Mouse (Mus musculus): ENCODE measurements around the gene Kcng1. TPM values are rescaled to one million over a fixed set of nuclear protein-coding genes. Genes with fewer than 3 reads are reported as not detected.
A peak's percentile ranks its signal among the peaks of the same experiment; 100 is the strongest.

The Kcng1 gene
- polyA plus RNA-seq, 2 experiments = 0.02 to 0.09 TPM

DNA sequence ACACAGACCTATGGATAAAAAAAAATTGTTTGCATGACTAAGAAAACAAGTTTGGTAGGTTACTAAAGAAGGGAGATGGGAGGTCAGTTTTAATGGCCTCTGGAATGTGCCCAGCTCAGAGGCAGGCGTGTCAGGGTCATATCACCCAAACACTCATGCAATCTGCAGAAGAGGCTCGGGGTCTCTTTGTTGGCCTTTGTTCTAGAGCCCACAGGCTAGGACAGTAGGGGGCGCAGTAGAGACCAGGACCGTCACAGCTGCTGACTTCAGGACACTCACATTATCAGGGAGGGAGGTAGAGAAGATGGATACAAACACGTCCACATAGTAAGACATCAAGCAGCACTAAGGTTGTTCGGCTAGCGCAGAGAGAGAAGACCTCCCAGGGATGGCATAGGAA lies 13.5 kb downstream of the Kcng1 start:
- no peaks in the 10 kb centered on the region for H3K36me3 ChIP-seq (replicated peaks; ENCODE audit: control insufficient read depth, insufficient read depth, low read depth)
- H3K4me2 ChIP-seq (ENCODE audit: low read depth) = no peak overlapping the region
- no peaks in the 10 kb centered on the region for H3K4me1 ChIP-seq (replicated peaks; ENCODE audit: control insufficient read depth in 2 of 2, insufficient read depth in 2 of 2, low read length in 1 of 2)
- no peak for DNase-seq (ENCODE audit: low read depth in 3 of 3, low spot score in 3 of 3)
- H3K4me3 ChIP-seq (ENCODE audit: insufficient read depth in 1 of 2, low read depth in 2 of 2, low read length in 2 of 2) = no peak overlapping the region
- peak; percentile 60 for TF ChIP-seq CTCF (IDR thresholded peaks at IDR 0.05; ENCODE audit: low read depth)
- TF ChIP-seq EP300 (IDR thresholded peaks at IDR 0.05; ENCODE audit: low read depth) = no peak
- no peak overlapping the region for H3K9ac ChIP-seq (replicated peaks)
- whole genome bisulfite sequencing (ENCODE audit: insufficient replicate concordance) = 18% methylated on average over 7 of the region's 7 CpGs
- no peak for ATAC-seq (ENCODE audit: insufficient read depth)
- H3K27ac ChIP-seq = no peak overlapping the region
- no peaks in the 10 kb centered on the region for H3K9me3 ChIP-seq (ENCODE audit: control insufficient read depth, low read length)
- H3K27me3 ChIP-seq (ENCODE audit: control insufficient read depth, insufficient read depth, low read length) = no peaks in the 10 kb centered on the region; the same call in 1 of the 2 replicates

DNA sequence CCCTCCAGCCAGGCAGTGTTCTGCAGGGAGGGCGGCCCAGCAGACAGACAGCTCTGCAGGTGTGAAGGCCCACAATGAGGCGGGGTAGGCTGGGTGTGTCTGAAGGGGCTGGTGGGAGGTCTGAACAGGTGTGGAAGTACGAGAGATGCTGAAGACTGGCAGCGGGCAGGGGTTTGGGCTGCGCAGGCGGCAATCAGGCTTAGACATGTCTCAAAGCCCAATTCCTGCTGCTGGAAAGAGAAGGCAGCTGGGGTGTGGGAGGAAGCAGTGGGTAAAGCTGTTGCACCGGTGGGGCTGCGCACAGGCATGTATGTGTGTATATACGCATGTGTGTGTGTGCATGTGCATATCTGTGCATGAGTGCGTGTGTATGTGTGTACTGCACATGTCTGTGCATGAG lies 20.6 kb downstream of the Kcng1 start:
- ATAC-seq (ENCODE audit: insufficient read depth) = no peak
- Histone ChIP-seq H3K4me3 (ENCODE audit: insufficient read depth in 1 of 2, low read depth in 2 of 2, low read length in 2 of 2) (no peak overlapping the region), H3K9ac (replicated peaks) (no peak overlapping the region), H3K4me1 (replicated peaks; ENCODE audit: control insufficient read depth in 2 of 2, insufficient read depth in 2 of 2, low read length in 1 of 2) (no peaks in the 10 kb centered on the region), H3K36me3 (replicated peaks; ENCODE audit: control insufficient read depth, insufficient read depth, low read depth) (no peaks in the 10 kb centered on the region), H3K27me3 (ENCODE audit: control insufficient read depth, insufficient read depth, low read length) (no peaks in the 10 kb centered on the region; the same call in 1 of the 2 replicates), H3K9me3 (ENCODE audit: control insufficient read depth, low read length) (no peaks in the 10 kb centered on the region), H3K27ac (no peak overlapping the region), H3K4me2 (ENCODE audit: low read depth) (no peak overlapping the region)
- TF ChIP-seq CTCF (IDR thresholded peaks at IDR 0.05; ENCODE audit: low read depth) (no peak), EP300 (IDR thresholded peaks at IDR 0.05; ENCODE audit: low read depth) (no peak)
- 72% methylated on average over 10 of the region's 10 CpGs for WGBS (ENCODE audit: insufficient replicate concordance)
- no peak for DNase-seq (ENCODE audit: low read depth in 3 of 3, low spot score in 3 of 3)

DNA sequence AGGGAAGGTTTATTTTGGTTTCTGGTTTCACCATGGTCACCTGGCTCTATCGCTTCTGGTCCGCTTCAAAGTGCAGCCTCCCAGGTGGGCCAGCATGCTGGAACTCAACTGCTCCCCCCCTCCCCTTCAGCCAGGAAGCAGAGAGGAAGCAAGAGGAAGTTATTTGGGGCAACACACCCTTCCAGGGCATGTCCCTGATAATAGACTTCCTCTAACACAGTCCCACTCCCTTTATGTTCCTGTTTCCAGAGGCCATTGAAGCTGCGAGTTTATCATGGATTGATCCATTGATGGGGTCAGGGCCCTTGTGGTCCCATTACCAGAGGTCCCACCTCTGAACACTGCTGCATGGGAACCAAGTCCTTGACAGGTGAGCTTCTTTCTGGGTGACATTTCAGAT lies 21.4 kb downstream of the Kcng1 start:
- H3K4me3 ChIP-seq (ENCODE audit: insufficient read depth in 1 of 2, low read depth in 2 of 2, low read length in 2 of 2) = no peak overlapping the region
- TF ChIP-seq EP300 (IDR thresholded peaks at IDR 0.05; ENCODE audit: low read depth) = no peak
- no peak for TF ChIP-seq CTCF (IDR thresholded peaks at IDR 0.05; ENCODE audit: low read depth)
- no peak overlapping the region for H3K27ac ChIP-seq
- no peaks in the 10 kb centered on the region for H3K36me3 ChIP-seq (replicated peaks; ENCODE audit: control insufficient read depth, insufficient read depth, low read depth)
- WGBS (ENCODE audit: insufficient replicate concordance) = 46% methylated on average over 3 of the region's 3 CpGs
- H3K9ac ChIP-seq (replicated peaks) = no peak overlapping the region
- H3K4me2 ChIP-seq (ENCODE audit: low read depth) = no peak overlapping the region
- no peak for ATAC-seq (ENCODE audit: insufficient read depth)
- DNase-seq (ENCODE audit: low read depth in 3 of 3, low spot score in 3 of 3) = no peak
- H3K9me3 ChIP-seq (ENCODE audit: control insufficient read depth, low read length) = no peaks in the 10 kb centered on the region
- no peaks in the 10 kb centered on the region; the same call in 1 of the 2 replicates for H3K27me3 ChIP-seq (ENCODE audit: control insufficient read depth, insufficient read depth, low read length)
- no peaks in the 10 kb centered on the region for H3K4me1 ChIP-seq (replicated peaks; ENCODE audit: control insufficient read depth in 2 of 2, insufficient read depth in 2 of 2, low read length in 1 of 2)

DNA sequence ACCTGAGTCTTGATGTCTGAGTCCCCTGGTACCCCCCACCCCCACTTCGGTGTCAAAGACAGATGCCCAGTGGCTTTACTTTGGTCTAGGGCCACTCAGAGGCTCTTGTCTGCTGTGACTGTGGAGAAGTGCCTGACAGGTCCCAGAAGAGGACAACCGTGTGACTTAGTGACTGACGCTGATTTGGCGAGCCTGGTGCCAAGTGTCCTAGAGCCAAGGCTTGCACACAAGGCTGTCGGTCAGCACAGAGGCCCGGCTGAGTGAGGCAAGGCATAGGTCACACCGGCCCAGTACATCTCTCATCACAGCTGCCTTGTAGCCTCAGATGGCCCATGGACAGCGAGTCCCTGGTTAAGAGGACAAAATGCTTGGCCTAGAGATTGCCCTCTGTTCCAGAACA lies 22.5 kb downstream of the Kcng1 start:
- Histone ChIP-seq H3K9me3 (ENCODE audit: control insufficient read depth, low read length) (no peaks in the 10 kb centered on the region), H3K4me1 (replicated peaks; ENCODE audit: control insufficient read depth in 2 of 2, insufficient read depth in 2 of 2, low read length in 1 of 2) (no peaks in the 10 kb centered on the region), H3K36me3 (replicated peaks; ENCODE audit: control insufficient read depth, insufficient read depth, low read depth) (no peaks in the 10 kb centered on the region), H3K9ac (replicated peaks) (no peak overlapping the region), H3K27ac (no peak overlapping the region), H3K27me3 (ENCODE audit: control insufficient read depth, insufficient read depth, low read length) (no peaks in the 10 kb centered on the region; the same call in 1 of the 2 replicates), H3K4me3 (ENCODE audit: insufficient read depth in 1 of 2, low read depth in 2 of 2, low read length in 2 of 2) (no peak overlapping the region), H3K4me2 (ENCODE audit: low read depth) (no peak overlapping the region)
- ATAC-seq (ENCODE audit: insufficient read depth) (no peak), DNase-seq (ENCODE audit: low read depth in 3 of 3, low spot score in 3 of 3) (no peak)
- TF ChIP-seq CTCF (IDR thresholded peaks at IDR 0.05; ENCODE audit: low read depth) (no peak), EP300 (IDR thresholded peaks at IDR 0.05; ENCODE audit: low read depth) (no peak)
- 63% methylated on average over 8 of the region's 8 CpGs for WGBS (ENCODE audit: insufficient replicate concordance)

DNA sequence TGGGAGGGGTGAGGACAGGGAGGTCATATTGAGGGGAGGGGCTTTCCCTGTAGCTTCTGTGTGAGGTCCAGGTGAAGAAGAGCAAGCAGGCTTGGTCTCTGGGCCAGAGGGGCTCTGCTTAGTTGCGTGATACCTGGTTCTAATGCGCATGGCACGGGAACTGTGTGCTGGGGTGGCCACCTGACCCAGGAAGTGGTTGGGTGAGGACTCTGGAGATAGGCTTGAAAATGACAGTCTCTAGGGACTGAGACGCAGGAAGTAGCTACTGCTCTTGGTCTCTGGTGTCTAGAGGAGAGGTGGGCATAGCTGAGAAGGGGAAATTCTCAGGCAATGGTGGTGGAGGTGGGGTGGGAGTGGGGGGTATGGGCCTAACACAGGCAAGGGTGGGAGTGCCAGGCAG lies 24.3 kb downstream of the Kcng1 start:
- no peak for DNase-seq (ENCODE audit: low read depth in 3 of 3, low spot score in 3 of 3)
- Histone ChIP-seq H3K9me3 (ENCODE audit: control insufficient read depth, low read length) (no peaks in the 10 kb centered on the region), H3K36me3 (replicated peaks; ENCODE audit: control insufficient read depth, insufficient read depth, low read depth) (no peaks in the 10 kb centered on the region), H3K4me2 (ENCODE audit: low read depth) (no peak overlapping the region), H3K4me1 (replicated peaks; ENCODE audit: control insufficient read depth in 2 of 2, insufficient read depth in 2 of 2, low read length in 1 of 2) (no peaks in the 10 kb centered on the region), H3K27ac (no peak overlapping the region), H3K9ac (replicated peaks) (no peak overlapping the region), H3K27me3 (ENCODE audit: control insufficient read depth, insufficient read depth, low read length) (no peaks in the 10 kb centered on the region; the same call in 1 of the 2 replicates), H3K4me3 (ENCODE audit: insufficient read depth in 1 of 2, low read depth in 2 of 2, low read length in 2 of 2) (no peak overlapping the region)
- WGBS (ENCODE audit: insufficient replicate concordance) = 34% methylated on average over 4 of the region's 4 CpGs
- ATAC-seq (ENCODE audit: insufficient read depth) = no peak
- no peak for TF ChIP-seq EP300 (IDR thresholded peaks at IDR 0.05; ENCODE audit: low read depth)
- TF ChIP-seq CTCF (IDR thresholded peaks at IDR 0.05; ENCODE audit: low read depth) = no peak

Data from liver, embryonic 14.5 days (tissue).